Mouse (Mus musculus): ENCODE results near the gene B230118H07Rik. TPM values are rescaled to one million over a fixed set of nuclear protein-coding genes. Genes with fewer than 3 reads are reported as not detected.

The B230118H07Rik gene
- polyA plus RNA-seq, 2 experiments, result 4.8 to 21.3 TPM

- H3K4me3 ChIP-seq (ENCODE audit: insufficient read depth in 1 of 2, low read depth in 2 of 2, low read length in 2 of 2), result no peak overlapping the region
Measured at GRCm38 (mm10) chr2:101638979-101639839, 10.1 kb downstream of the B230118H07Rik start.

GRCm38 (mm10) chr2:101628297-101629236 is 20.8 kb downstream of the B230118H07Rik start:
- Histone ChIP-seq H3K9me3 (ENCODE audit: control insufficient read depth, low read length) (no peaks in the 10 kb centered on the region), H3K9ac (replicated peaks) (peak overlapping the region; percentile 52), H3K27me3 (ENCODE audit: control insufficient read depth, insufficient read depth, low read length) (no peaks in the 10 kb centered on the region), H3K27ac (no peak overlapping the region), H3K4me1 (replicated peaks; ENCODE audit: control insufficient read depth in 2 of 2, insufficient read depth in 2 of 2, low read length in 1 of 2) (0 out of 4 replicates have a peak, but pooled peaks cover 0 to 3% of the 10 kb centered on the region in 2 experiments), H3K36me3 (replicated peaks; ENCODE audit: control insufficient read depth, insufficient read depth, low read depth) (no peaks in the 10 kb centered on the region), H3K4me2 (ENCODE audit: low read depth) (peak overlapping the region; percentile 74), H3K4me3 (ENCODE audit: insufficient read depth in 1 of 2, low read depth in 2 of 2, low read length in 2 of 2) (peak overlapping the region; percentile 67 to 83)
- TF ChIP-seq EP300 (IDR thresholded peaks at IDR 0.05; ENCODE audit: low read depth), result no peak
- TF ChIP-seq CTCF (IDR thresholded peaks at IDR 0.05; ENCODE audit: low read depth), result no peak
- ATAC-seq (ENCODE audit: insufficient read depth) (peak; percentile 99), DNase-seq (ENCODE audit: low read depth in 3 of 3, low spot score in 3 of 3) (peak; percentile 79 to 83 (median 82))
- WGBS (ENCODE audit: insufficient replicate concordance), result under 1% methylated on average over 31 of the region's 31 CpGs

More at GRCm38 (mm10) chr2:101638979-101639839, 10.1 kb downstream of the B230118H07Rik start:
- H3K9me3 ChIP-seq (ENCODE audit: control insufficient read depth, low read length), result no peaks in the 10 kb centered on the region
- no peak overlapping the region for H3K4me2 ChIP-seq (ENCODE audit: low read depth)
- no peak for ATAC-seq (ENCODE audit: insufficient read depth)
- WGBS (ENCODE audit: insufficient replicate concordance), result 72% methylated on average over 7 of the region's 7 CpGs
- no peaks in the 10 kb centered on the region for H3K36me3 ChIP-seq (replicated peaks; ENCODE audit: control insufficient read depth, insufficient read depth, low read depth)
- no peak for DNase-seq (ENCODE audit: low read depth in 3 of 3, low spot score in 3 of 3)
- H3K27me3 ChIP-seq (ENCODE audit: control insufficient read depth, insufficient read depth, low read length), result no peaks in the 10 kb centered on the region
- no peak for TF ChIP-seq EP300 (IDR thresholded peaks at IDR 0.05; ENCODE audit: low read depth)
- no peak for TF ChIP-seq CTCF (IDR thresholded peaks at IDR 0.05; ENCODE audit: low read depth)
- H3K27ac ChIP-seq, result no peak overlapping the region
- no peaks in the 10 kb centered on the region for H3K4me1 ChIP-seq (replicated peaks; ENCODE audit: control insufficient read depth in 2 of 2, insufficient read depth in 2 of 2, low read length in 1 of 2)
- H3K9ac ChIP-seq (replicated peaks), result no peak overlapping the region

- no peak overlapping the region for H3K4me3 ChIP-seq (ENCODE audit: insufficient read depth in 1 of 2, low read depth in 2 of 2, low read length in 2 of 2)
- H3K4me1 ChIP-seq (replicated peaks; ENCODE audit: control insufficient read depth in 2 of 2, insufficient read depth in 2 of 2, low read length in 1 of 2), result 0 out of 4 replicates have a peak, but pooled peaks cover 0 to 3% of the 10 kb centered on the region in 2 experiments
- no peaks in the 10 kb centered on the region for H3K27me3 ChIP-seq (ENCODE audit: control insufficient read depth, insufficient read depth, low read length)
- no peaks in the 10 kb centered on the region for H3K36me3 ChIP-seq (replicated peaks; ENCODE audit: control insufficient read depth, insufficient read depth, low read depth)
- H3K4me2 ChIP-seq (ENCODE audit: low read depth), result no peak overlapping the region
- no peak for DNase-seq (ENCODE audit: low read depth in 3 of 3, low spot score in 3 of 3)
- no peak for ATAC-seq (ENCODE audit: insufficient read depth)
- H3K27ac ChIP-seq, result no peak overlapping the region
- no peaks in the 10 kb centered on the region for H3K9me3 ChIP-seq (ENCODE audit: control insufficient read depth, low read length)
- no peak for TF ChIP-seq CTCF (IDR thresholded peaks at IDR 0.05; ENCODE audit: low read depth)
- no peak for TF ChIP-seq EP300 (IDR thresholded peaks at IDR 0.05; ENCODE audit: low read depth)
- no peak overlapping the region for H3K9ac ChIP-seq (replicated peaks)
Measured at GRCm38 (mm10) chr2:101627227-101627626, 22.1 kb downstream of the B230118H07Rik start.

- TF ChIP-seq EP300 (IDR thresholded peaks at IDR 0.05; ENCODE audit: low read depth) (no peak), CTCF (IDR thresholded peaks at IDR 0.05; ENCODE audit: low read depth) (no peak)
- Histone ChIP-seq H3K9ac (replicated peaks) (no peak within 1 kb of the TSS), H3K4me2 (ENCODE audit: low read depth) (no peak within 1 kb of the TSS), H3K9me3 (ENCODE audit: control insufficient read depth, low read length) (no peaks in the 10 kb centered on the region), H3K4me1 (replicated peaks; ENCODE audit: control insufficient read depth in 2 of 2, insufficient read depth in 2 of 2, low read length in 1 of 2) (0 out of 4 replicates have a peak, but pooled peaks cover 0 to 6% of the 10 kb centered on the region in 2 experiments), H3K4me3 (ENCODE audit: insufficient read depth in 1 of 2, low read depth in 2 of 2, low read length in 2 of 2) (no peak within 1 kb of the TSS), H3K27ac (no peak within 1 kb of the TSS), H3K36me3 (replicated peaks; ENCODE audit: control insufficient read depth, insufficient read depth, low read depth) (no peaks in the 10 kb centered on the region), H3K27me3 (ENCODE audit: control insufficient read depth, insufficient read depth, low read length) (no peaks in the 10 kb centered on the region)
- WGBS (ENCODE audit: insufficient replicate concordance), result 41% methylated on average over 4 of the region's 4 CpGs
- no peak for ATAC-seq (ENCODE audit: insufficient read depth)
- no peak for DNase-seq (ENCODE audit: low read depth in 3 of 3, low spot score in 3 of 3)
Measured at GRCm38 (mm10) chr2:101624526-101624925, 24.8 kb downstream of the B230118H07Rik start, which contains the start of gene Rag2. Gene Rag2 (plus strand): TSS chr2:101624718.

Data from liver, embryonic 14.5 days (tissue).